Mouse (Mus musculus) brain, embryonic 18.5 days (tissue): ENCODE results near the gene M1ap.

Experiments used
- DNase-seq: peaks from one replicate; pipeline ENCODE4 v3.0.0-alpha.2; 2012; ENCODE audit warnings: low read depth, low spot score

Gene M1ap

DNA sequence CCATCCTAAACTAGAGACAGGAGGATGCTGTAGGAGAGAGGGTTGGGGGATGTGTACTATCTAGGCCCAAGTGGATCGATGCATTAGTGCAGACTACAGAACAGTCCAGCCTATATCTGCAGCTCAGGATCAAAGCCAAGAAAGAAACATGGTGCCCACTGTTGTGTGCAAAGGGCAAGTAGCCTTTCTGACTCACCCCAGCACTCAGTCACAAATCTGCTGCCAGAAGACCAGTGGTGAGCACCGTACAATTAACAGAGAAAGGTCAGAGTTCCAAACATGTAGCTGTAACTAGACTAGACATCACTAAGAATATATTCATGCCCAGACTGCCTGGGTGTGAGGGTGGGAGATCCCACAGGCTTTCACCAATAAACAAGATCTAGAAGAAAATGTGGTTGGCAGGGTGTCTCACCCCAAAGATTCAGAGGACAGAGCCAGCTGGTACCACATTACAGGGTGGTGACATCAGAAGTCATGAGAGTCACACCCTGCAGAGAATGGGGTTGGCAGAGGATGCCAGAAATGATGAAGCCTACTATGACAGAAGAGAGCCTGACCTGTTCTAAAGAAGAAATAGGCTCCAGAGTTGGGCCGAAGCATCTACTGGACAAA is 12.0 kb upstream of the M1ap start:
- no peak for DNase-seq

DNA sequence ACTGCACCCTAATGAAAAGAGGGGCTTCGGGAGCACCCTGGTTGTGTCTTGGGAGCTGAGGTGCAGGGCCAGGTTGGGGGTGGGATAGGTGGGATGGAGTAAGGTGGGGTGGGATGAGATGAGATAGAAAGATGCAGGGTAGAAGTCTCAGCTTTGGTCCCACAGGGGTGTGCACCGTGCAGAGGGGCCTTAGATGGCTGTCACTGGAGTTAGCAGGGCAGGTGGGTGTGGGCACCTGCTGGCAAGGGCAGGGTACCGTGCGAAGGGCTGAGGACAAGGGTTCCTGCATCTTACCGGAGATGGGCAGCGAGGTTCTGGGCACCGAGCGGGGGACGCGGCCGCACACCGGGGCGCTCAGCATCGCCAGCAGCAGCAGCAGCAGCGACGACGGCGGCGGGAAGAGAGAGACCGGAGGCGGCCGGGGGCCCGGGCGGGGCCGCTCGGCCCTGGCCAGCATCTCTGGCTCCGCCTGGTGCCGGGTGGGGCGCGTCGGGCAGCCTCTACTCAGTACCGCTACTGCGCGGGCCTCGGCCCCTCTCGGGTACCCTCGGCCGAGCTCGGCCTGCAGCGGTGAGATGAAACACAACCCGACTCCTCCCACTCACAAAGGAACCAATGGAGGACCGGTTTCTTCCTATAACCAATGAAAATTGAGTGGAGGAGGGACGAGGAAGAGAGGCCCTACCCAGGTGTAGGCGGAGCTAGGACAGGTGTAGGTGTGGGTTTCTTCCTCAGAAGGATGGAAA is 7.4 kb upstream of the M1ap start, which contains the start of gene Sema4f:
TSS of gene Sema4f (minus strand) at position 603 of the 746 bp plus-strand sequence.
- peak; percentile 84 for DNase-seq

DNA sequence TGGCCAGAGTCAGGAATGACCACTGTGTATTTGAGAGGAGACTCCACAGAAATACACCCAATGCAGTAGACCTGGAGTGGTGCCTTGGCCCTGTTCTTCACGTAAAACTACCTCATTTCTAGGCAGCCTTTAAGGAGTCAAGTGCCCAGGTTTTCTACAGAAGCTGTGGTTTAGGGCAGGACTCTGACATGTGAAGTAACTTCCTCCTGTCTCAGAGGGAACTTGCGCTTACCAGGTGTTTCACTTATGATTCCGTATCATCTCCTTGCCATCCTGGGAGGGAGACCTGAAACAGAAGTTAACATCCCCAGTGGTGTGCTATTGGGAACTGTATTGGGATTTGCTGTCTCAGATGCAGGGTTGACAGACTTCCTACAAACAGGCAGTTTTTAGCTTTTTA is 5.9 kb upstream of the M1ap start:
- no peak for DNase-seq

DNA sequence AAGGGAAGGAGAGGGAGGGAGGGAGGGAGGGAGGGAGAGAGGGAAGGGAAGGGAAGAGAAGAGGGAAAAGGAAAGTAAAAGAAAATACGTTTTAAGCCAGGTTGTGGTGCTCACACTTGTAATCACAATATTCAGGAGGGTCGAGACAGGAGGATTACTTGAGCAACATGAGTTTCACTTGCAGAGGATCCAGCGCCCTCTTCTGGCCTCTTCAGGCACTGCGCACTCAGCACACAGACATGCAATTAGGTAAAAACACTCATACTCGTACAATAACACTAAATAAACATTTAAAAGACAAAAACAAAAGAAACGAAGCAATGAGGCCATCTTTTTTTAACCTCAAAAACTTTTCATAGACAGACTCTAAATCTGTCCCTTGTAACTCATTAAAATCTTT is 952 bp upstream of the M1ap start:
- DNase-seq: no peak

DNA sequence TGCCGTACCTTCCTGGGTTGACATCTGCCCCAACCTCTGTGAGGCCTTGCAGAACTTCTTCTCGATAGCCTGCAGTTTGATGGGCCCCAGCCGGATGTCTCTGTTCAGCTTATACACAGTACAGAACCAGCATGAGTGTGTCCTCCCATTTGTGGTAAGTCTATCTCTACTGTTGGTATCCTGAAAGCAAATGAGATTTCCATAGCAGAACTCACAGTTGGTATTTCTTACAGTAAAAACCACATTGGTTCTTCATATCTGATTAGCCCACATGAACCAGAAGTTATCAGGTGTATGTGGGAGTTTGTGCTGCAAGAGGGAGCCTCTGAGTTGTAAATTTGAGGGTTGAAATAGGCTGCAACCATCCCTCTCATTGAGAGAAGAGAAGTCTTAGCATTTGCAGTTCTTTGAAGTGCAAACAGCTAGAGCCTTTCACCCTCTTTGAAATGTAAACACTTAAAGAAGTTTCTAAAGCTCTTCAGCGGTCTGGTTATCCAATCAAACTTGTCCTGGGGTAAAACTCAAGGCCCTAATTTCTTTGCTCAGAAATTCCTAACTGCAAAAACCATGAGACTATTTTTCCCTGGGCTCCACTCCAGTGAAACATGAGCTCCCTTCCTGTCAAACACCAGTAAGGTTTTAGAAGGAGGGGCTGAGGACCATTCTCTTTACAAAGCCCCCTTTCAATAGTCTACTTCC is 10.0 kb downstream of the M1ap start:
- DNase-seq: no peak

DNA sequence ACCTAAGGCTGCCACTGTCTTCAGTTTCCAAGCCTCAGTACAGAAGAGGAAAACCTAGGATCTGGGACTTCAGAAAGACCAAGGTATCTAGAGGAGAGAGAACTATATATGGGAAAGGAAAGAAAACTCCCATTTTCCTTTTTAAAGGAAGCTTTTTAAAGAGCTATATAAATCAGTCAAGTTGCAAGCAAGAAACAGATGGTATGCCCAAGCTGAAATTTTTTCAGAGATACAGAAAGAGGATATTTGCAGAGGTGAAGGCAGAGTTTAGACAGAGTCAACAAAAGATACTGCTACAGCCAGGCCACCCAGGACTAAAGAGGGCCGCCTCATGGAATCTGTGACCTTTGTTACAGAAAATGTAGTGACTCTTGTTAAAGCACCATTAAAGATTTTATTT is 15.0 kb downstream of the M1ap start:
- no peak for DNase-seq

DNA sequence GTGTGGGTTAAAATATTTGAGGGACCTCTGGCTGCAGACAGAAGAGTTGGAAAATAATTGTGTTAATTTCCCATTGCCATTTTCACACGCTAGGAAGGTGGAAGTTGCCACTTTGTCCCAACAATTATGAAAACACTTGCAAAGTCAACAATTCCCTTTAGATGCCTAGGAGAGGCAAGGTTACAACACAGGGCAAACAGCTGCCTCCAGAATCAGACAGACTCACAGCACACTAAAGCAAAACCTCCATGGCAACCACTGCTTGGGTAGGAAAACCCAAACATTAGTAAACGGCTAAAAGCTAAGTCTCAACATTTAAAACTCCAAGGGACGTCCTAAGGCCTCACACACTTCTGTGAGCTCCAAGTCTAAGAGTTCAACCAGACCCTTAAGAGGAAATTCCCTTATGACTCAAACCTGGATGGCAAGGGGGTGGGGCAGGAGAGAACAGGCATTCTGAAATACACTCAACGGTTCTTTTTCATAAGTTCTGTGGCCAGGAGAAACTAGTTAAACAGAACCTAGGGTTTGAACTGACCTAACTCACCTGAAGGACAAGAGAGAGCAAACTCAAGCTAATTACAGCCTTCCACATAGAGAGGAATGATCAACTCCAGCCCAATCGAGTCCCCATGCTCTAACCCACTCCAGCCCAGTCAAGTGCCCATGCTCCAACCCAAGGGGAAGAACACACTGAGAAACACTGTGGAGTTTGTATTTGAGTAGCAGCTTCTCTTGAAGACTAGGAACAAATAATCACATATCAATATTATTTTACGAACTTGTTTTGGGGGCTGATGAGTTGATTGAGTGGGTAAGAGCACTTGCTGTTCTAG is 22.8 kb downstream of the M1ap start:
- no peak for DNase-seq

DNA sequence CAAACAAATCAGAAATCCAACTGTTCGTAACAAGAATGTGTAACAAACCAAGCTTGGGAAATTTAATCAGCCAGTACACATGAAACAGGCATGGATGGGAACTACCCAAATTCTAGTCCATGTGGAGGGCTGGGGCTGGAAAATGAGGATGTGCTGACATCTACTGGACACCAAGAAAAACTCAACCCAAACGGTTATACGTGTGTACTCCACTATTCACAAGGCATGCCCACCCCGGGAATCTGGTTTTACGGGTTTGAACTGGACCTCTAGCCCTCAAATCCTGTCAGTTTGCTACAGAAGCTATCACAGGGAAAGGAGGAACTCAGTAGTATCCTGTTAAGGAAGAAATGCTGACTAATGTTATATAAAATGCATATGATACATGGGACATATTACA is 24.3 kb downstream of the M1ap start:
- DNase-seq: peak; percentile 34

DNA sequence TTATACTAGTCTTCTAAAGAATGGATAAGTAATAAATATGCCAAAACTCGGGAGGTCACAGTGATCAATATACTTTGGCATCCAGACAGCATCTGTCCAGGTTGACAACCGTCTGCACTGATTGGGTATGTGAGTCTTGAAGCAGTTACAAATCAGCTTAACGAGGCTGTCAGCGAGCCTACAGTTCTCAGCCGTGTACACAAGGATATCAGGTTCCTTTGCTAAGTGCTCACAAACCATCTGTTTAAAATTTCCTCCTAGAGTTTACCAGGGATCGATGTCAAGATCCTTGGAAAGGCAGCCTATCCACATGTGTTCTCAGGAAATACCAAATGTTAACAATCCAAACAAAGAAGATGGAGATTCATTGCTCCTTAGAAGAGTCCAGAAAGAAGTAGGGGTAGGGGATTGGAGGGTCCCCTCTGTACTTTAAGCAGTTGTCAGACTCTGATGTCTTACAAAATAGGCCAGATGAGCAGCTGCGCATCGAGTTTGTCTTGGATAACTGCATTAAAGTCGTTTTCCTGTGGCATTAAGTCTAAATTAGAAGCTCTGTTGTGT is 40.8 kb downstream of the M1ap start:
- DNase-seq: no peak

DNA sequence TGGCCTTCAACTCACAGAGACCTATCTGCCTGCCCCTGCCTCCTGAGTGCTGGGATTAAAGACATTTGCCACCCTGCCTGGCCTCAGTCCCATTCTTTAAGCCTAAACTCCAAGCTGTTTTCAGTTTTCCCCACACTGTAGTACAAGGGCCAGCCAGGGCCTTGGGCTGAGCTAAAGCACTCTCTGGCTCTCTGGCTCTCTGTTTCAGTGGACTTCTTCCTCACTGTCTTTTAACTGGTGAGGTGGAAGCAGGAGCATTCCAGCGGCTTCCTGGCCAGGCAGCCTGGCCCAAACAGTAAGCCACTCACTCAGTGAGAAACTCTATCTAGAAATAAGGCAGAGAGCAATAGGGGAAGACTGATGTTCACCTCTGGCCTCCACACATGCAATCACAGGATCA is 47.0 kb downstream of the M1ap start:
- DNase-seq: no peak

DNA sequence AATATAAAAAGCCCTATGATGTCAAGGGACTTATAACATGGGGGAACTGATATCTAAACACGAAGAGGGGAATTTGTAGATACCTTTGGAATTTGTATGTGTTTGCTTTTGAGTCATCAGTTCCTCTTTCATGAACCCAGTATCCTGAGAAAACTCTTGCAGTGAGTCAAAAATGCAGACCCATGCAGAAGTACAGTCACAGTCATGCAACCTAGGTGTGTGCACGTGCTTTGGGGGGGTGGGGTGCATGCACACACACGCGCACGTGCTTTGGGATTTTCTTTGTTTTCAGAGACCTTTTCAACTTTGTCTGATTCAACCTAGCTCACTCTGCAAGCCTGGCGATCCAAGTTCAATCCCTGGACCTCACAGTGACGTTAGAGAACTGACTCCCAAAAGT is 47.7 kb downstream of the M1ap start:
- DNase-seq: no peak

DNA sequence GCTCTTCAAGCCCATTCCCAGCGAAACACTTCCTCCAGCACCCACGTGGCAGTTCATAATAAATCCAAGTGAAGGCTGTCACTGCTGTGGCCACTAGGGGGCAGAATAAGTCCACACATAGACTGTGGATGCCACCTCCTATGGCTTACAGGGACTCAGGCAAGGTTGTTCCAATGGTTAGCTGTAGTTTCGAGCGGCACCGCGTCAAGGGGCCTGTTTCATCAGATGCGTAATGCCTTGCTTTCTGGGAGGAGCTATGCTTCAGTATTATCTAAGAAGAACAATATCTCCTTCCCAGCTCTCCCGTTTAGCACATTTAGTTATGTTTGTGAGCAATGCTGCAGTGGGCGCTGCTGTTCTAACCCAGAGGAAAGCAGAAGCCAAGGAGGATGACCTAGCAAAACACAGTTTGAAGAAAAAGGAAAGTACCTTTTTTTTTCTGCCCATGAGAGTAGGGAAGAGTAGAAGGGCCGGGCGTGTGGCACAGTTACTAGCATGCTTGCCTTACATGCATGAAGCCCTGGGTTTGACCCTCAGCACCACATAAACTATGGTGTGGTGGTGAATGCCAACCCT is 50.1 kb downstream of the M1ap start:
- DNase-seq: peak; percentile 77

DNA sequence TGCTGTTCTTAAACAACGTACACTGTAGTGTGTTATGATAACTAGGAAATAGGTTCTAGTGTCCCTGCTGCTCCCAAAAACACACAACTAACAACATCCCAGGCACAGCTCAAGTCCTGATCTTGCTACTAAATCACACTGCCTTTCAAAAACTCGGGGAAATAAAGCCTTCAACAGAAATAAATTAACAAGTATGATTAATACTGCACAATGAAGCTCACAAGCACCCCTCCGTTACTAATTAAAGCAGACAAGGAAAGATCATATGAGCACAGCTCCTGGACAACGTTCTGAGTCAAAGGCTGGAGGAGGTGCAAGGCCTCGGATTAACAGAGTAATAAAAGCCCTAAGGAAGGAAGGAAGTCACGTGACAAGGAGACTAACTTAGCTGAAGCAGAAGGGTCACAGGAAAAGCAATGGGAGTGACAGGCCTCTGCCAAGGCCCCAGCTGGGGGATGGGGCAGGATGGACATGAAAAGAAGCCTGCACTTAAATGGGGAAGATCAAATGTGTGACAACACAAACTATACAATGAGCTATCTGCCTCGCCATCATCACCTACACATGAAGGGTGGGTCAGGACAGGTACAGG is 50.9 kb downstream of the M1ap start:
- no peak for DNase-seq

DNA sequence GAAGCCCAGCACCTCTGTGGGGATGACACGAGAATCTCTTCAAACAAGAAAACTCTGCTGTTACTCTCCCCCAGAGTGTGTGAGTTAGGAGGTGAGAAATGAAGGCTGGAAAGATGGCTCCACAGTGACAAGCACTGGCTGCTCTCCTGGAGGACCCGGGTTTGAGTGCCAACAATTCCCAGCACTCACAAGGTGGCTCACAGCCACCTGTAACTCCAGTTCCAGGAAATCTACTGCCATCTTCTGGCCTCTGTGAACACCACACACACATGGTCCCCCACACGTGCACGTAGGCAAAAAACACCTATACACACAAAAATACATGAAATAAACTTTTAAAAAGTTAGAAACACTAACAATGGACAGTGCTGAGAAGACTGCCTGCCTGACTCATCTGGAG is 51.6 kb downstream of the M1ap start:
- no peak for DNase-seq

DNA sequence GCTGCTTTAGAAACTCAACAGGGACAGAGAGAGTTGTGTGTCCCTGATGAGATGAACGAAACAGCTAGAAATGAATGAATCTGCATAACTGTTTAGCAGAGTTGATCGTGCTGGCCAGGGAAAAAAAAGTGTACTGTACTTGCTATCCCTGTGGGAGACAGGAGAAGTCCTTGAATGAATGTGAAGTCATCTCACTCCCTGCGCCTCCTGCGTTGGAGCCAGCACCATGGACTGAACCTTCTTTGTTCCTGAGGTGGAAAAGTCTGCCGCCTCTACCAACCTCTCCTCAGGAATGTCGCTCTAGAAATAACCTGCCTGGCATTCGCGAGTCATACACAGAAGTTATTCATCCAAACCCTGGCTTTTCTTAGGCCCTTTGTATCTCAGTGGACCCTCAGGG is 53.3 kb downstream of the M1ap start:
- DNase-seq: no peak

DNA sequence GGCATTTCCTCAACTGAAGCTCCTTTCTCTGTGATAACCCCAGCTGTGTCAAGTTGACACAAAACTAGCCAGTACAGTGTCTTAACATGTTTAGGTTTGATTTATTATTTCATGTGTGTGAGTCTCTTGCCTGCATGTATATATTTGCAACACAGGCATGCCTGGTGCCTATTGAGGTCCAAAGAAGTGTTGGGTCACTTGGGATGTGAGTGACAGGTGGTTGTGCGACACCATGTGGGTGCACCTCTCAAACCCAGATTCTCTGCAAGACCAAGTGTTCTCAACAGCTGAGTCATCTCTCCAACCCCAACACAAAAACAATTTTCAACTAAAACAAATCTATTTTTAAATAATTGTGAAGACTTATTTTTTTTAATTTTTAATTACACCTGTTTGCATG is 56.4 kb downstream of the M1ap start:
- DNase-seq: no peak

DNA sequence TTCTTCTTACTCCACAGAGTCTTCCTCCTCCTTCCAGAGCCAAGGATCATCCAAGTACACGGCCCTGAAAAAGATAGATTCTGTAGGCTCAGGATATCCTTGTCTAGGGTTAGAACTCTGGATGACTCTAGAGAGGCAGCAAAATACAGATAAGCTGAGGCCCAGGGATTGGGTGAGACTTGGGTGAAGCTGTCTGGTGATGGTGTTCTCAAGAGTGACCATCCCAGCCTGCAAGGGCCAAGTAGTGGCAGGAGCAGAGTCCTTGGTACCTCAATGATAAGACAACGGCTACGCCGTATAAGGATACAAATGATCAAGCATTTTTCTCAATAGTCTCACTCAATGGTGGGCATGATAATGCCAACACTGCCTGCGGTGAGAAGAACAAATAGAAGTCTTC is 57.1 kb downstream of the M1ap start:
- DNase-seq: no peak

DNA sequence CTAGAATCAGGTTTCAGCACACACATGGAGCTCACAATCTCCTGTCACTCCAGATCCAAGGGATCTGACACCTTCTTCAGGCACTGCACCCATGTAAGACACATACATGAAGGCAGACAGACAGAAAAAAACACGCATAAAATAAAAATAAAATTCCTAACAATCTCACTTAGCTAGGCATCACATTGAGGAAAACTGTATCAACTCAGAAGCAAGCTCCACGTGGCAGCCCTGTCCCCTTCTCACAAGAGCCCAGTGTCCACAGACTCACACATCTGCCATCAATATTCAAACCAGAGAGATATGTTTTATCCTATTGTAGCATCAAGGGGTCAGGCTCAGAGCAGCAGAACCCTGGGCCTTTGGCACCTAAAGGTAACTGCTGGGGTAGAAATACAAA is 57.6 kb downstream of the M1ap start:
- DNase-seq: no peak

DNA sequence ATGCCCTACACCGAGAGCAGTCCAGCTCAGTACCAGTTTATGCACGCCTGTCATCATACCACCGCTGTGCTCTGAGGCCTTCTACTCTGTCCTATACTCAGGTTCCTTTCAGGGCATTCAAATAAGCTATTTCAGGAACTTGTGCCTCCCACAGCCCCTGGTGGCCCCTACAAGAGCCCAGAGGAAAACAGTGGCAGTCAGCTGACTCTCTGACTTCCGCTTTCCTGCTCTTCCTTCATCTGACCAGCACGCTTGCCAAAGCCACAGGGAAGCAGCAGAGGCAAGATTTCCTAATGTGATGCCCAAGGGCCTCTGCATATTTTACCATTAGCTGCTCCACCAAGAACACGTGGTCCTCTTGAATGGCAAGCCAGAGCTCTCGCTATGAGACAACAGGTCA is 58.2 kb downstream of the M1ap start:
- no peak for DNase-seq

DNA sequence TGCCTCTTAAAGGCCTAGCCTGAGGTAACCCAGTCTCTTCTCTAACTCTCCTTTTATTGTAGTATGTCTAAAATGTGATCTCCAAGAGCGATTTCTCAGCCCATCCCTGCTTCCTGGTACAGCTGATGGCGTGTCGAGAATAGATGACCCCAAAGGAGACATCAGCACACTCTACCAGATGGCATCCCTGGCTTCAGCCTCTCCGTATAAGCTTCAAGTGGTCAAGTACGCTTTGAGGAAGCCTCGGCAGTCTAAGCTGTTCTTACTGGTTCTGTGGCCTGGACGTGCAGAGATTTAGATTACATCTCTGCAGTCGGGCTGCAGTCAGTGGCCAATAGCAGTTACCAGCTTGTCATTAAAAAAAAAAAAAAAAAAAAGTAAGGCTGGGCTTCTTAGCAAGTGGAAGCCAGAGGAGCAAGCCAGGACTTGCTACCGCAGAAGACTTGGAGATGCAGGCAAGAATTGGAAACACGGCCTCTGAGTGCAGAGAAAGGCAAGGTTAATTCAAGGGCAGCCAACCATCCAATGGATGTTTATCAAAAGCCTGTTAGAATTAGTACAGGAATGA is 58.8 kb downstream of the M1ap start:
- DNase-seq: no peak

DNA sequence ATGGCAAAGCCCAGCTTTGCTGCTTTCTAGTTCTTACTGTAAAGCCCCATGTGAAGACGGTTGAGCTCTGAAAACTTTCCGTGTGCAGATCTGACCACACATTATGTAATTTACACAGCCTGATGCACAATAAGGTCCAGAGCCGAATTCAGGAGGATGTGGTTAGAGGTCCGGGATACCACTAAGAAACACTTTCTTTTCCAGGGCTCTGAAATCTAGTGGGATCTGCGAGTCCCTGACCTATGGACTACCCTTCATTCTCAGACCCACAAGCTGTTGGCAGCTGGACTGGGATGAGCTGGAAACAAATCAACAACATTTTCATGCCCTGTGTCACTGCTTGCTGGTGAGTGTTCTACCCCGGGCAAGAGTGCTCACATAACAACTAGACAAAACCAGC is 59.4 kb downstream of the M1ap start:
- DNase-seq: no peak
